Mouse (Mus musculus) bone marrow, adult 2 months (tissue): ENCODE results near the gene Plekhg3.

Experiments
- CTCF ChIP-seq: fragments of 200-500 bp; IDR thresholded peaks from 2 replicates; pipeline ENCODE4 v1.5.1; 2011; ENCODE audit warnings: low read length, control low read depth; ENCODE audit not compliant: control insufficient read depth, insufficient read depth
- POLR2A ChIP-seq: fragments of 200-500 bp; IDR thresholded peaks from 2 replicates; pipeline ENCODE4 v1.6.1; 2011; ENCODE audit warnings: low read depth, mild to moderate bottlenecking, control low read depth, low read length, borderline replicate concordance; ENCODE audit not compliant: control insufficient read depth

- TF ChIP-seq CTCF (no peak), POLR2A (no peak)
Observed at GRCm38 (mm10) chr12:76571266-76571665, 40.6 kb downstream of the Plekhg3 start.
